In genomic region chr4:71369276-71369675, GRCm38 (mm10) we compare ENCODE assay signal across 16 mouse cellular contexts.
"Had no signal": no experiment of that assay in that cellular context is flagged by ENCODE, and none has a peak within 500 bp of the region (broad histone marks: within the 10 kb centered on the region; RNA-seq: fewer than 3 reads in every experiment).

No protein-coding gene starts in this region.

- H3K27me3 ChIP-seq: neural tube, embryonic 13.5 days; neural tube, embryonic 15.5 days; stomach, embryonic 15.5 days had no signal

- H3K4me3 ChIP-seq: neural tube, embryonic 13.5 days; neural tube, embryonic 15.5 days; stomach, embryonic 15.5 days had no signal

- DNase-seq: retina, postnatal 1 day; right cerebral cortex, adult 18-20 months; right cerebral cortex, postnatal 14 days; right cerebral cortex, postnatal 25 days; right cerebral cortex, postnatal 4 days; spleen, adult 18-20 months; thymus, adult 18-20 months; thymus, adult 2 months; thymus, postnatal 14 days; thymus, postnatal 25 days; thymus, postnatal 36 days; thymus, postnatal 4 days had no signal

- H3K27ac ChIP-seq: neural tube, embryonic 13.5 days; neural tube, embryonic 15.5 days; stomach, embryonic 15.5 days; stomach, postnatal 0 days had no signal

- H3K4me1 ChIP-seq: neural tube, embryonic 13.5 days; neural tube, embryonic 15.5 days; stomach, embryonic 15.5 days had no signal
